Mouse (Mus musculus): Measurements from ENCODE around the gene Abcg4.

- TF ChIP-seq CTCF (IDR thresholded peaks at IDR 0.05; ENCODE audit: borderline replicate concordance, control insufficient read depth, extremely low read depth, insufficient read depth, low read length, poor library complexity) (no peak), POLR2A (IDR thresholded peaks at IDR 0.05; ENCODE audit: control insufficient read depth, extremely low read depth, insufficient read depth, low read length, poor library complexity) (no peak)
Observed at GRCm38 (mm10) chr9:44313476-44314256, 25.3 kb upstream of the Abcg4 start.
